Mouse (Mus musculus) G1E (cell line): ENCODE measurements around the gene Ptpa. TPM values are rescaled to one million over a fixed set of nuclear protein-coding genes. Genes with fewer than 3 reads are reported as not detected.

Experiments used
- ATAC-seq: 2 replicates; pipeline ENCODE4 v1.8.0; 2016; ENCODE audit warnings: mild to moderate bottlenecking; ENCODE audit not compliant: insufficient number of reproducible peaks, poor library complexity, low FRiP score, severe bottlenecking; ENCODE audit errors: extremely low read depth
- DNase-seq: peaks from one replicate; pipeline ENCODE4 v3.0.0; 2012; ENCODE audit warnings: low spot score
- H3K27me3 ChIP-seq: 2 replicates; pipeline ENCODE4 v1.6.1; 2012; ENCODE audit warnings: mild to moderate bottlenecking, low read length, inconsistent platforms; ENCODE audit not compliant: insufficient read depth
- H3K36me3 ChIP-seq: replicated peaks from 2 replicates; pipeline ENCODE3; 2012; ENCODE audit warnings: mild to moderate bottlenecking, inconsistent platforms
- H3K4me1 ChIP-seq: 2 replicates; pipeline ENCODE4 v1.6.1; 2012; ENCODE audit warnings: low read depth, low read length, inconsistent platforms, mixed read lengths; ENCODE audit not compliant: insufficient read depth
- H3K4me3 ChIP-seq: 2 replicates; pipeline ENCODE4 v1.5.1; 2012; ENCODE audit warnings: low read depth, mild to moderate bottlenecking, inconsistent platforms, low read length, moderate library complexity, mixed read lengths
- H3K9me3 ChIP-seq: replicated peaks from 2 replicates; pipeline ENCODE4 v1.6.1; 2012; ENCODE audit warnings: inconsistent platforms
- CTCF ChIP-seq: IDR thresholded peaks from 2 replicates; pipeline ENCODE4 v1.5.1; 2012; ENCODE audit warnings: low read depth, low read length, inconsistent platforms, mixed read lengths
- GATA1 ChIP-seq: IDR thresholded peaks from 2 replicates; pipeline ENCODE4 v1.6.1; 2012; ENCODE audit warnings: borderline replicate concordance, low read length, inconsistent platforms, mixed read lengths
- GATA2 ChIP-seq: IDR thresholded peaks from 2 replicates; pipeline ENCODE4 v1.6.1; 2012; ENCODE audit warnings: low read depth, low read length, inconsistent platforms, borderline replicate concordance
- POLR2AphosphoS5 ChIP-seq: IDR thresholded peaks from 2 replicates; pipeline ENCODE4 v1.6.1; 2012; ENCODE audit warnings: low read depth, low read length, inconsistent platforms; ENCODE audit not compliant: insufficient replicate concordance
- TAL1 ChIP-seq: conservative IDR thresholded peaks from 2 replicates; pipeline ENCODE4 v1.6.1; 2012; ENCODE audit warnings: low read depth, low read length, inconsistent platforms, mixed read lengths
- polyA plus RNA-seq: library from polyadenylated mRNA; stranded (reverse); fragments of >175 nt; gene quantifications from 2 replicates; pipeline ENCODE4 v1.2.3, GENCODE M21; 2012
- total RNA-seq, 2 experiments: library from RNA; stranded (forward) in 1 of 2; stranded (reverse) in 1 of 2; fragments of 200-1000 nt in 1 of 2; fragments of >200 nt in 1 of 2; fragmentation: Nextera tagmentation in 1 of 2; gene quantifications; 2 replicates each; pipeline ENCODE4 v1.2.3; 2014 to 2017

The Ptpa gene
- total and polyA plus RNA-seq, 3 experiments: 81.5 to 583 (median 106) TPM

- DNase-seq: no peak
- Histone ChIP-seq H3K36me3 (no peaks in the 10 kb centered on the region), H3K9me3 (peaks cover 17% of the 10 kb centered on the region), H3K27me3 (peaks cover 53% of the 10 kb centered on the region), H3K4me1 (peaks cover 11% of the 10 kb centered on the region), H3K4me3 (no peak overlapping the region)
- no peak for ATAC-seq
- TF ChIP-seq POLR2AphosphoS5: no peak
- TF ChIP-seq GATA2: no peak
- no peak for TF ChIP-seq TAL1
- no peak for TF ChIP-seq CTCF
These were observed 60.4 kb downstream of the Ptpa start for GRCm38 (mm10) chr2:30476241-30476640.

GRCm38 (mm10) chr2:30478526-30478925 lies 62.7 kb downstream of the Ptpa start:
- H3K27me3 ChIP-seq: peaks cover 42% of the 10 kb centered on the region
- DNase-seq: no peak
- no peak overlapping the region for H3K4me3 ChIP-seq
- no peaks in the 10 kb centered on the region for H3K36me3 ChIP-seq
- no peak for ATAC-seq
- peaks cover 9% of the 10 kb centered on the region for H3K9me3 ChIP-seq
- TF ChIP-seq GATA1 (no peak), POLR2AphosphoS5 (no peak), GATA2 (no peak), TAL1 (no peak), CTCF (no peak)
- H3K4me1 ChIP-seq: no peaks in the 10 kb centered on the region

- Histone ChIP-seq H3K4me3 (no peak overlapping the region), H3K36me3 (no peaks in the 10 kb centered on the region), H3K27me3 (peaks cover 32% of the 10 kb centered on the region), H3K4me1 (no peaks in the 10 kb centered on the region), H3K9me3 (no peaks in the 10 kb centered on the region)
- TF ChIP-seq GATA1: no peak
- no peak for TF ChIP-seq GATA2
- no peak for TF ChIP-seq TAL1
- no peak for TF ChIP-seq CTCF
- no peak for TF ChIP-seq POLR2AphosphoS5
- DNase-seq (no peak), ATAC-seq (no peak)
These were observed 71.8 kb downstream of the Ptpa start for GRCm38 (mm10) chr2:30487597-30487996.

GRCm38 (mm10) chr2:30490384-30490783 lies 74.5 kb downstream of the Ptpa start:
- ATAC-seq: no peak
- Histone ChIP-seq H3K4me3 (no peak overlapping the region), H3K27me3 (peaks cover 14% of the 10 kb centered on the region; the same call in 1 of the 2 replicates), H3K9me3 (no peaks in the 10 kb centered on the region), H3K36me3 (no peaks in the 10 kb centered on the region), H3K4me1 (no peaks in the 10 kb centered on the region)
- no peak for DNase-seq
- TF ChIP-seq GATA2: no peak
- no peak for TF ChIP-seq CTCF
- TF ChIP-seq TAL1: no peak
- TF ChIP-seq POLR2AphosphoS5: no peak
- no peak for TF ChIP-seq GATA1

GRCm38 (mm10) chr2:30495000-30495908 lies 79.4 kb downstream of the Ptpa start:
- no peaks in the 10 kb centered on the region for H3K9me3 ChIP-seq
- ATAC-seq (no peak), DNase-seq (no peak)
- no peaks in the 10 kb centered on the region for H3K36me3 ChIP-seq
- H3K4me3 ChIP-seq: no peak overlapping the region
- H3K27me3 ChIP-seq: peaks cover 11% of the 10 kb centered on the region
- TF ChIP-seq POLR2AphosphoS5 (no peak), CTCF (no peak), TAL1 (no peak), GATA2 (no peak), GATA1 (no peak)
- H3K4me1 ChIP-seq: no peaks in the 10 kb centered on the region

GRCm38 (mm10) chr2:30495909-30496861 lies 80.3 kb downstream of the Ptpa start:
- Histone ChIP-seq H3K4me3 (no peak overlapping the region), H3K4me1 (no peaks in the 10 kb centered on the region), H3K36me3 (no peaks in the 10 kb centered on the region), H3K9me3 (no peaks in the 10 kb centered on the region), H3K27me3 (peaks cover 12% of the 10 kb centered on the region)
- TF ChIP-seq GATA1 (no peak), TAL1 (no peak), POLR2AphosphoS5 (no peak), GATA2 (no peak), CTCF (no peak)
- ATAC-seq (no peak), DNase-seq (no peak)

Other genes starting within 250 kb of the Ptpa start
- gene Endog, start 244.5 kb upstream of the Ptpa start, total RNA-seq (2014; fragmentation: Nextera tagmentation): 1.1 and 2.4 TPM in 2 replicates
- 7.8 and 8.3 TPM in 2 replicates for gene Endog, start 244.5 kb upstream of the Ptpa start, total RNA-seq (2017)
- gene Endog, start 244.5 kb upstream of the Ptpa start, polyA plus RNA-seq: 36.0 and 43.2 TPM in 2 replicates
- 20.3 and 24.2 TPM in 2 replicates for gene Spout1, start 237.6 kb upstream of the Ptpa start, total RNA-seq (2014; fragmentation: Nextera tagmentation)
- gene Spout1, start 237.6 kb upstream of the Ptpa start, total RNA-seq (2017): 24.6 and 27.0 TPM in 2 replicates
- 51.3 and 57.0 TPM in 2 replicates for gene Spout1, start 237.6 kb upstream of the Ptpa start, polyA plus RNA-seq
- 10.6 and 12.3 TPM in 2 replicates for gene Kyat1, start 210.2 kb upstream of the Ptpa start, total RNA-seq (2014; fragmentation: Nextera tagmentation)
- 10.0 and 12.3 TPM in 2 replicates for gene Kyat1, start 210.2 kb upstream of the Ptpa start, total RNA-seq (2017)
- 4.7 and 13.7 TPM in 2 replicates for gene Kyat1, start 210.2 kb upstream of the Ptpa start, polyA plus RNA-seq
- 21.7 and 22.4 TPM in 2 replicates for gene Lrrc8a, start 178.3 kb upstream of the Ptpa start, total RNA-seq (2014; fragmentation: Nextera tagmentation)
- 6.7 and 7.4 TPM in 2 replicates for gene Lrrc8a, start 178.3 kb upstream of the Ptpa start, total RNA-seq (2017)
- 3.3 and 5.0 TPM in 2 replicates for gene Lrrc8a, start 178.3 kb upstream of the Ptpa start, polyA plus RNA-seq
- 1.8 and 2.6 TPM in 2 replicates for gene Gm28035, start 175.5 kb upstream of the Ptpa start, total RNA-seq (2014; fragmentation: Nextera tagmentation)
- 0.12 TPM in 1 of 2 replicates, not detected in the other for gene Gm28035, start 175.5 kb upstream of the Ptpa start, total RNA-seq (2017)
- gene Gm28035, start 175.5 kb upstream of the Ptpa start, polyA plus RNA-seq: 3.3 and 4.2 TPM in 2 replicates
- gene Phyhd1, start 149.8 kb upstream of the Ptpa start, total RNA-seq (2014; fragmentation: Nextera tagmentation): 24.6 and 27.5 TPM in 2 replicates
- gene Phyhd1, start 149.8 kb upstream of the Ptpa start, total RNA-seq (2017): 0.66 and 0.93 TPM in 2 replicates
- gene Phyhd1, start 149.8 kb upstream of the Ptpa start, polyA plus RNA-seq: 1.4 and 1.8 TPM in 2 replicates
- gene Gm28038, start 135.0 kb upstream of the Ptpa start, total RNA-seq (2014; fragmentation: Nextera tagmentation): not detected in 2 replicates
- not detected in 2 replicates for gene Gm28038, start 135.0 kb upstream of the Ptpa start, total RNA-seq (2017)
- not detected in 2 replicates for gene Gm28038, start 135.0 kb upstream of the Ptpa start, polyA plus RNA-seq
- 5.0 TPM in 2 replicates for gene Dolk, start 129.7 kb upstream of the Ptpa start, total RNA-seq (2014; fragmentation: Nextera tagmentation)
- gene Dolk, start 129.7 kb upstream of the Ptpa start, total RNA-seq (2017): 16.1 and 16.9 TPM in 2 replicates
- 6.1 and 7.2 TPM in 2 replicates for gene Dolk, start 129.7 kb upstream of the Ptpa start, polyA plus RNA-seq
- 62.8 and 77.7 TPM in 2 replicates for gene Nup188, start 129.6 kb upstream of the Ptpa start, total RNA-seq (2014; fragmentation: Nextera tagmentation)
- gene Nup188, start 129.6 kb upstream of the Ptpa start, total RNA-seq (2017): 22.1 and 24.4 TPM in 2 replicates
- gene Nup188, start 129.6 kb upstream of the Ptpa start, polyA plus RNA-seq: 89.5 and 106 TPM in 2 replicates
- 20.8 and 24.8 TPM in 2 replicates for gene Sh3glb2, start 56.7 kb upstream of the Ptpa start, total RNA-seq (2014; fragmentation: Nextera tagmentation)
- gene Sh3glb2, start 56.7 kb upstream of the Ptpa start, total RNA-seq (2017): 31.3 and 47.2 TPM in 2 replicates
- gene Sh3glb2, start 56.7 kb upstream of the Ptpa start, polyA plus RNA-seq: 23.3 and 24.9 TPM in 2 replicates
- 9.5 and 12.0 TPM in 2 replicates for gene Miga2, start 51.8 kb upstream of the Ptpa start, total RNA-seq (2014; fragmentation: Nextera tagmentation)
- gene Miga2, start 51.8 kb upstream of the Ptpa start, total RNA-seq (2017): 9.2 and 13.5 TPM in 2 replicates
- gene Miga2, start 51.8 kb upstream of the Ptpa start, polyA plus RNA-seq: 8.1 and 9.0 TPM in 2 replicates
- gene Dolpp1, start 23.8 kb upstream of the Ptpa start, total RNA-seq (2014; fragmentation: Nextera tagmentation): 16.0 and 17.3 TPM in 2 replicates
- 23.2 and 25.0 TPM in 2 replicates for gene Dolpp1, start 23.8 kb upstream of the Ptpa start, total RNA-seq (2017)
- 25.8 and 28.0 TPM in 2 replicates for gene Dolpp1, start 23.8 kb upstream of the Ptpa start, polyA plus RNA-seq
- 28.6 and 44.4 TPM in 2 replicates for gene Crat, start 226 bp upstream of the Ptpa start, total RNA-seq (2014; fragmentation: Nextera tagmentation)
- 16.1 and 17.2 TPM in 2 replicates for gene Crat, start 226 bp upstream of the Ptpa start, total RNA-seq (2017)
- gene Crat, start 226 bp upstream of the Ptpa start, polyA plus RNA-seq: 34.2 and 43.2 TPM in 2 replicates
- gene Ier5l, start 58.2 kb downstream of the Ptpa start, total RNA-seq (2014; fragmentation: Nextera tagmentation): not detected in 2 replicates
- not detected in 2 replicates for gene Ier5l, start 58.2 kb downstream of the Ptpa start, total RNA-seq (2017)
- gene Ier5l, start 58.2 kb downstream of the Ptpa start, polyA plus RNA-seq: not detected in 2 replicates
- 1.3 TPM in 1 of 2 replicates, not detected in the other for gene Cstad, start 179.0 kb downstream of the Ptpa start, total RNA-seq (2014; fragmentation: Nextera tagmentation)
- 0.76 and 1.6 TPM in 2 replicates for gene Cstad, start 179.0 kb downstream of the Ptpa start, total RNA-seq (2017)
- gene Cstad, start 179.0 kb downstream of the Ptpa start, polyA plus RNA-seq: not detected in 2 replicates